Mouse (Mus musculus) gastrocnemius, adult 2 months (tissue): ENCODE measurements around the gene Scn2a. TPM values are rescaled to one million over a fixed set of nuclear protein-coding genes. Genes with fewer than 3 reads are reported as not detected.

Source experiments
- DNase-seq: peaks from one replicate; pipeline ENCODE4 v3.0.0; 2022
- H3K27ac ChIP-seq: fragments of 200-600 bp; 2 replicates; pipeline ENCODE4 v1.8.1; 2022; ENCODE audit warnings: mild to moderate bottlenecking
- H3K4me3 ChIP-seq: fragments of 200-600 bp; 2 replicates; pipeline ENCODE4 v1.8.1; 2022; ENCODE audit warnings: mild to moderate bottlenecking, moderate library complexity
- CTCF ChIP-seq: fragments of 200-600 bp; IDR thresholded peaks from 2 replicates; pipeline ENCODE4 v1.8.1; 2022; ENCODE audit warnings: antibody characterized with exemption, mild to moderate bottlenecking, moderate library complexity
- intact Hi-C: fragments of 180-260 bp; cut with DNase I; formaldehyde crosslinking; loops from one replicate; pipeline ENCODE4 v1.15.1; 2025
- total RNA-seq, 2 experiments: library from RNA; stranded (reverse); gene quantifications; 2 replicates each; pipeline ENCODE4 v1.2.3; 2021

Gene Scn2a
- total RNA-seq, 2 experiments from 2014 or later = 0.26 to 0.95 TPM

DNA sequence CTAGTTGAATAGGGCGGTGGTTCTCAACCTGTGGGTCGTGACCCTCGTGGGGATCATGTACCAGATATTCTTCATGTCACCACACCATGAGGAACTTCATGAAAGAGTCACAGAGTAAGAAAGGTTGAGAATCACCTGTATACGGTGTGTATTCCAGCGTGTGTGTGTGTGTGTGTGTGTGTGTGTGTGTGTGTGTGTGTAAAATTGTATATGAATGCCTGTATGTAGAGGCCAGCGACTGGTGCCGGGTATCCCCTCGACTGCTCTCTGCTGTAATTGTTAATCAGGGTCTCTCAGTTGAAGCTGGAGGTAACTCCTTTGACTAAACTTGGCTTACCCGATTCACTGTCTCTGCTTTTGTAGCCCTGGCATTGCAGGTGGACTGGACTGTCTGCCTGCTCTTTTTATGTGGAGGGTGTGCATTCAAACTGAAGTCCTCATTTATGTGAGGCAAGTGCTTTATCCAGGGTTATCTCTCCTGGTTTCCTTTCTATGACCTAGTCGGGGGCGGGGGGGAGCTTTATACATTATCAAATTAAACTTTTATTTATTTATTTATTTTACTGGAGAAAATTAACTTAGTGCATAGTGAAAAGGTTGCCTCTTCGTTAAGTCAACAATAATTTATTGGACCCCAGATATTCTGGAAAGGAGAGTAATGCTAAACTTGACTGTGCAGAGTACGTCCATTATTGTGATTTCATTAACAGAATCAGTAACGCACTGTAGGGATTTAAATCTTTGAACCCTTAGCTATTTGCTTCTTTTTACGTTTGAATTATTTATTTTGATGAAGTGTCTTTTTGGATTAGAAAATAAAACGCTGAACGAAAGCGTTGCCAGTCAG is 47.2 kb downstream of the Scn2a start:
- DNase-seq = no peak
- Histone ChIP-seq H3K27ac (no peak overlapping the region), H3K4me3 (peak overlapping the region; percentile 69)
- no peak for TF ChIP-seq CTCF
- intact Hi-C loops = loop anchor here (10.0 kb wide), 1 partner anchor 273 kb away; no protein-coding TSS in a partner anchor

DNA sequence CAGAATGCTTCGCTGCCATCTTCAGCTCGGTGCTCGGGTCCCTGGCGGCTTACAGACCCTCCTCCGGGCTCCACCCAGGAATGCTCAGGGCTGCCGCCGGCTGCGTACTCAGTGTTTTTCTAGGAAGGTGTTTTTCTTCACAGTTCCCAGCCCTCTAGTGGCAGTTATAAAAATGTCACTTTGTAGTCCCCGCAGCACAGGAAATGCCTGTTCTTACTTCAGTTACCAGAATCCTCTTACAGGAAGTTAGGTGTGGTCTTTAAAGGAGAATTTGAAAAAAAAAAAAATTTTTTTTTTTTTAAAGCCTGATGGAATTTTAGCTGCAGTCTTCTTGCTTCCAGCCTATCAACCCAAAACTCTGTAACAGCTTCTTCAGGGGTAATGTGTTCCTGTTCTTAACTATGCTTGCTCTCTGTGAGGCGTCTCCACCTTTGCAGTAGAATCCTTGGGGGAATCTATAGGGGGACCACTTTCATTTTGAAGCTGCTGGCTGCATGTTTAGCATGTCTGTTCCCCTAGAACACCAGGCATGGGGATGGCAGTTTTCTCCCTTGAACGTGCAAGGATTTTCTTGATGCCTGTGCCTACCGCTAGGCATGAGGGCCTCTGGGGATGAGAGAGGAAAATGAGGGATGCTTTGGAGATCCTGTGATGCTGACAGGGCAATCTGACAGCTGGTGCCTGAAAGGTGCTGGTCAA is 48.0 kb downstream of the Scn2a start:
- peak overlapping the region; percentile 69 for H3K4me3 ChIP-seq
- intact Hi-C loops = loop anchor here (10.0 kb wide), 1 partner anchor 274 kb away; no protein-coding TSS in a partner anchor
- peak; percentile 54 for DNase-seq
- TF ChIP-seq CTCF = peak; percentile 64
- H3K27ac ChIP-seq = peak overlapping the region; percentile 57

DNA sequence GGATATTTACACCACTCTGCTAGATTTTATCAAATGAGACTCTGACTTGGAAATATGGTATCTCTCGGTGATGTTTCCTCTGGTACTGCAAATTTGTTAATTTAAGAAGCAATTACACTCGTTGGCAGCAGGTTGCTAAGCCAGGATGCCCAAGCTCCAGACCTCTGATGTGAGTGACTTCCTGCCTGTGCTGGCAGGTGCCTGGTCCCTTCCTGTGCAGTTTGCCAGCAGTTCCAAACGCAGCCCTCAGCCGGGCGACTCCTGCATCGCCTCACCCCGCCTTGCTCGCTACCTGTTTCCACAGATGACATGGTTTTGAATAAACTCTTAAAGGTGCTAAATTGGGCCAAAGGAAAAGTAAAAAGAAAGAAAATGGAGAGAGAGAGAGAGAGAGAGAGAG is 49.0 kb downstream of the Scn2a start:
- TF ChIP-seq CTCF = no peak
- peak; percentile 15 for DNase-seq

DNA sequence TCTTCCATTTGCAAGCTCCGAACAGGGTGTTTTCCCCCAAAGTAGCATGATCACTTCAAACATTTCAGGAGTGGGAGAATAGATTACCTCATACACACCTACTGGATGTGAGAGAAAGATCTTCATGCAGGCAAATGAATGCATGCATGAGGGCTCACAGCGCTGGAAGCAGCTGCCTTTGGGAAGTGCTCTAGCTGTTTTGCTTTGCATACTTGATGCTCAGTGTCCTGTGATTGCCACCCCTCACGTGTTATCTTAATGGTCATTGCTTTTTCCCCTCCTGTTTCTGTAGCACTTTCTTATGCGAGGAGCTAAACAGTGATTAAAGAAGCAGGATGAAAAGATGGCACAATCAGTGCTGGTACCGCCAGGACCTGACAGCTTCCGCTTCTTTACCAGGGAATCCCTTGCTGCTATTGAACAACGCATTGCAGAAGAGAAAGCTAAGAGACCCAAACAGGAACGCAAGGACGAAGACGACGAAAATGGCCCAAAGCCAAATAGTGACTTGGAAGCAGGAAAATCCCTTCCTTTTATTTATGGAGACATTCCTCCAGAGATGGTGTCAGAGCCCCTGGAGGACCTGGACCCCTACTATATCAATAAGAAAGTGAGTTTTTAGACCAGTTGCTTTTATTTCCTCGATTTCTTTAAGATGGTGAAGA is 49.7 kb downstream of the Scn2a start:
- Histone ChIP-seq H3K4me3 (no peak overlapping the region), H3K27ac (no peak overlapping the region)
- intact Hi-C loops = no loop called here
- no peak for TF ChIP-seq CTCF
- DNase-seq = no peak

More for the DNA sequence above, 49.0 kb downstream of the Scn2a start:
- intact Hi-C loops = loop anchor here (10.0 kb wide), 1 partner anchor 275 kb away; no protein-coding TSS in a partner anchor
- H3K4me3 ChIP-seq = no peak overlapping the region
- H3K27ac ChIP-seq = no peak overlapping the region

DNA sequence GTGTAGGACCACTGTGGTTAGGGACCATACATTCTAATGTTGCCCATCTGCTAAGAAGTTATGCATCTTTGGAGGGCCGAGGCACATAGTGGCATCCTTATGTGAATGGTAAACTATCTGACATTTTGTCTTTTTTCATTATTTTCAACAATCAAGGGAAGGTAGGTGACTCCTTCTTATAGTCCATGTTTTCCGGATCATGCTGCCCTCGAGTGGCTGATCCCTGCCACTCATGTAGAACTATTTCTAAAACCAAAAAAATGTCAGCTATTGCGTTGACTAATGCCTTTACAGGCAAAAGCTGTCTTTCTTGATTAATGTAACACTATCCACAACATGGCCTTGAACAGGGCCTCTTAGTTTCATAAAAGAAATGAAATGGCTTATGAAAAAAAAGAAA is 59.0 kb downstream of the Scn2a start:
- TF ChIP-seq CTCF = no peak
- intact Hi-C loops = no loop called here
- DNase-seq = no peak
- no peak overlapping the region for H3K27ac ChIP-seq
- no peak overlapping the region for H3K4me3 ChIP-seq

DNA sequence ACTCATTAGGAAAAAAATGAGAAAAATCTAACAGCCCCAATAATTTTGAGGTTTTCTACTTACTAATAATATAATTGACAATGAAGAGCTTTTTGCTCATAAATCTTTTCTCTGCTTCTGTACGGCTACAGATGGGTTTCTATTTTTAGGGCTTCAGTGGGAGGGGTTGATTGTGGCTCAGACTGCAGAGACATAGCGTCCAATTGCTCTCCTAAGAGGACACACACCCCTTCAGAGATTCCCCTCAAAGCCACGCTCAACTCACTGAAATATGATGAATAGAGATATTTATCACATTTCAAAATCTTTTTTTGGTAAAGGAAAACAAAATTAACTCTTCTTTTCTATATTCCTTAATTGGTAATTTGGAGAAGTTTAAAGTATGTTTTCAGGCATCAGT is 64.6 kb downstream of the Scn2a start:
- TF ChIP-seq CTCF = no peak
- H3K27ac ChIP-seq = no peak overlapping the region
- intact Hi-C loops = no loop called here

DNA sequence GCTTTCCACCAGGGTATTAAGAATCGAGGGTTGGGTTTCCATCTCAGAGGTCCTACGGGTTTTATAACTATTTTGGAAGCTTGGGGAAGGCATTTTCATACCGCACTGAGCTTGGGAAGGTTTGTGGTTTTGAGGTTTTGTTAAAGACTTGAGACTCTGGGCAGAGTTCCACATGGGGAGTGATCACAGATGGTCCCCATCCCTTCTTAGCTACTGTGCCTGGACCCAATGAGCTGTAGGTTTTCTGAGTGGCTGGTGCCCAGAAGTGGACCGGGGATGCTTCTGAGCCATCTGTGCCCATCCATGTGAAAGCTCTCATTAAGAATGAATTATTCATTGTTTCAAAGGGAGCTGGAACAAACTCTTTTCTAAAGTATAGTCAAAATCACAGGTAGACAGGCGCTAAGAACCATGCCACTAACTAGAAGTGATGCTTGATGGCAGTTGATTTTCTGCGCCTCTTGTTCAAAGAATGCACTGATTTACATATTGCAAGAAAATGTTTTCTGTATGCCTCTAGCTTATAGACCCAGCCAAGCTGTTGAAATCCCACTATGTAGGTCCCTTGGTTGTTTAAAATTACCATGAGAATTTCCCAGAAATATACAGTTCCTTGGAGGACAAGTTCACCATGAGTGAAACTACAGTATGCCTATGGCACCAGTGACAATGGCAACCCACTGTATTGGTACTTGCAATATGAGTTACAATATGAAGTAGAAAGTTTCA is 70.0 kb downstream of the Scn2a start:
- Histone ChIP-seq H3K4me3 (no peak overlapping the region), H3K27ac (no peak overlapping the region)
- intact Hi-C loops = no loop called here
- DNase-seq = no peak
- TF ChIP-seq CTCF = no peak

More for the DNA sequence above, 64.6 kb downstream of the Scn2a start:
- no peak for DNase-seq
- no peak overlapping the region for H3K4me3 ChIP-seq

DNA sequence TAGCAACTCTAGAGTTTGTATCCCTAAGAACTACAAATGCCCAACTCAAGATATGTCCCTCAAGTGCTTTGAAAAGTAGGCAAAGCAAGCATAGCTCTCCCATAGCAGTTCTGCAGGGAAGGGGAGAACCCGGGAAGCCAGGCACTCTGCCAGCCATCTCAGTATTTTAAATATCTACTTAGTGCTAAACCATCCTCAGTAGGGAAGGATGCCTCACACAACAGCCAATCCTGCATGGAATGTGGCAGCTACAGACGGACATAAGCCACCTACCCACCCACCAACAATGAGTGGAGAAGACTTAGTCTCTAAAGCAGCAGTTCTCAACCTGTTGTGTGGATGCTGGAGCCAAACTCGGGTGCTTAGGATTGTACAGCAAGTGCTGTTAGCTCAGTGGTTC is 73.9 kb downstream of the Scn2a start:
- Histone ChIP-seq H3K27ac (no peak overlapping the region), H3K4me3 (no peak overlapping the region)
- TF ChIP-seq CTCF = no peak
- intact Hi-C loops = no loop called here
- no peak for DNase-seq

DNA sequence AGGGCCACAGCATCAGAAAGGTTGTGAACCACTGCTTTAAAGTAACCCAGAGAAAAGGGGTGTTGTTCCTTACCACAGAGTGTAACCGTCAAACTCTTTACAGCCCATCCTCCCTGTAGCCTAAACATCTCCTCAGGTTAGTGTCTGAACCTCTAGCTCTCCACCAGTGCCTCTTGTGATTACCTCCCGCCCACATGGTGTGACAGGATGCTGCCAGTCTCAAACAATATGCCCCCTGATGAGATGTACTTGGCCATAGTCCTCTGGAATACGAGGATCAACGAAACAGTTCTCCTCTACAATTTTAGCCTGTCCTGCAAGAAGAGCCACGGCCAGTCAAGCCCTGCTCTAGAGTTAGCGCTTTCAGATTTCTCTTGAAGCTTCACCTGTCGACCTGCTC is 74.5 kb downstream of the Scn2a start:
- Histone ChIP-seq H3K27ac (no peak overlapping the region), H3K4me3 (no peak overlapping the region)
- TF ChIP-seq CTCF = no peak
- intact Hi-C loops = no loop called here
- no peak for DNase-seq

DNA sequence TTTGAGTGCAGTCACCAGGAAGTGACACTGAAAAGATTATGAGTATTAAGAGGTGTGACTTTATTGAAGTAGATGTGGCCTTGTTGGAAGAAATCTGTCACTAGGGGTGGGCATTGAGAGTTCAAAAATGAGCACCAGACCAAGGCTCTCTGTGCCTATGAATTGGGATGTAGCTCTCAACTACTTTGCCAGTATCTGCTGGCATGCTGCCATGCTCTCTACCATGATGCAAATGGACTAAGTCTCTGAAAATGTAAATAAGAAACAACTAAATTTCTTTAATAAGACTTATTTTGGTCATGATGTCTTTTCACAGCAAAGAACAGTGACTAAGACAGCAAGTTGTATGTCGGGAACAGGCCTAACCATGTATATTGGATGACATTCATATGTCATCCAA is 79.7 kb downstream of the Scn2a start:
- DNase-seq = no peak
- no peak overlapping the region for H3K27ac ChIP-seq
- no peak overlapping the region for H3K4me3 ChIP-seq
- intact Hi-C loops = no loop called here
- no peak for TF ChIP-seq CTCF

DNA sequence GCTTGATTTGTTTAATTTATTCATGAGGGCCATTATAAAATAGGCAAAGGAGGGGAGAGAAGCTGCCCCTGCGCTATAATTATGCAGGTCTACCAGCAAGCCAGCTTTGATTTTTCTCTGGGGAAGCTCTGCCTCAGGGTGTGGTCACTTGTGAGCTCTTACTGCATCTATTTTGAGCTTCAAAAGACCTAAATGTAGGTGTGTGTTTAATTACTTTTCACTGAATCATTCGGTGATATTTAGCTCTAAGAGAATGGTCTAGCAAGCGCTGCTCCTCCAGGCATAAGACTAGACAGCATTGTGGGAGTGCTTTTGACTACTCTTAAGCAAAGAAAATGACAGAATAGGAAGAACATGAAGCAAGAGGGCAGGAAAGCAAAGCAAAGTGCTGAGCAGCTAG is 80.6 kb downstream of the Scn2a start:
- no peak for TF ChIP-seq CTCF
- no peak for DNase-seq
- intact Hi-C loops = no loop called here
- no peak overlapping the region for H3K27ac ChIP-seq
- no peak overlapping the region for H3K4me3 ChIP-seq

DNA sequence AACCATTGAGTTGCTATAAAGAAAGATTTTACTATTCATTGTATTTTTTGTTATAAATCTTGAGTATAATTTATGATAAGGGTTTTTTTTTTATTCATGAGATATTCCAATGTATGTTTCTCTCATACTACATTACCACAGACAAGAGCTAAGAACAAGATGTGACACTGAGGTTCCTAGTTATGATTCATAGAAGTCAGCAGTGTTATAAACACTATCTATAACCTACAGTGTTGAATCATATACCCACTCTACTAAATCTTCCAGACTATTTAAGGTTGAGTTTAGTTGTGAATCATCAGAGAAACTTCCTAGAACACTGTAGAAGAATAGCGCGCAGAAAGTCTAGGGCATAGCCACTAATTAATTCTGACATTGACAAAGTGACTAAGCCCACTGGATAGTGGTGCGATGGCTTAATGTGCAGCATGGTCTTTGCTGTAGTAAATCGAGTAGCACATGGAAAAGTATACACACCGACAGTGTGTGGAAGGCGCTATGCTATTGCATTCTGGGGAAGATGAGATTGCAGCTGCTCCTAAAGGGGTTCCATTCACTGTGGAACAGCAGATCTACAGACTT is 101.7 kb downstream of the Scn2a start:
- TF ChIP-seq CTCF = no peak

More for the DNA sequence above, 101.7 kb downstream of the Scn2a start:
- Histone ChIP-seq H3K27ac (no peak overlapping the region), H3K4me3 (no peak overlapping the region)
- intact Hi-C loops = no loop called here
- DNase-seq = no peak
